Mouse (Mus musculus) heart, postnatal 10 days (tissue): ENCODE measurements around the gene Kcnab3. TPM values are rescaled to one million over a fixed set of nuclear protein-coding genes. Genes with fewer than 3 reads are reported as not detected.

Source experiments
- DNase-seq, 2 experiments: peaks; one replicate each; pipeline ENCODE4 v3.0.0; 2021
- intact Hi-C: fragments of 180-260 bp; cut with DNase I; formaldehyde crosslinking; loops from one replicate; pipeline ENCODE4 v1.15.1; 2025
- total RNA-seq, 2 experiments: library from RNA; stranded (reverse); gene quantifications; 2 replicates each; pipeline ENCODE4 v1.2.3; 2021

Gene Kcnab3
- total RNA-seq, 2 experiments from 2014 or later: 0.97 to 1.0 TPM

GRCm38 (mm10) chr11:69331152-69331551 lies 5.1 kb downstream of the Kcnab3 start:
- intact Hi-C loops: no loop called here
- no peak for DNase-seq

- peak; percentile 83 to 88 for DNase-seq
- intact Hi-C loops: loop anchor here (2.0 kb wide), 1 partner anchor 57 kb away; no protein-coding TSS in a partner anchor
Measured at GRCm38 (mm10) chr11:69331929-69332405, 5.9 kb downstream of the Kcnab3 start.

GRCm38 (mm10) chr11:69332713-69333253 lies 6.7 kb downstream of the Kcnab3 start:
- DNase-seq: no peak
- intact Hi-C loops: loop anchor here (2.0 kb wide), 1 partner anchor 56 kb away; no protein-coding TSS in a partner anchor

GRCm38 (mm10) chr11:69333922-69334321 lies 7.9 kb downstream of the Kcnab3 start:
- intact Hi-C loops: loop anchor here (2.0 kb wide), 1 partner anchor 55 kb away; no protein-coding TSS in a partner anchor
- no peak for DNase-seq

- intact Hi-C loops: no loop called here
- no peak for DNase-seq
Measured at GRCm38 (mm10) chr11:69334796-69335195, 8.7 kb downstream of the Kcnab3 start.

- peak; percentile 73 to 75 for DNase-seq
- intact Hi-C loops: no loop called here
Measured at GRCm38 (mm10) chr11:69340161-69341131, 14.4 kb downstream of the Kcnab3 start, which contains the start of gene Rnf227. TSS of gene Rnf227 (plus strand) at chr11:69340461.

GRCm38 (mm10) chr11:69346441-69346840 lies 20.4 kb downstream of the Kcnab3 start:
- intact Hi-C loops: no loop called here
- DNase-seq: no peak

GRCm38 (mm10) chr11:69356544-69356943 lies 30.5 kb downstream of the Kcnab3 start:
- no peak for DNase-seq
- intact Hi-C loops: no loop called here

- intact Hi-C loops: no loop called here
- no peak for DNase-seq
Measured at GRCm38 (mm10) chr11:69357690-69358089, 31.6 kb downstream of the Kcnab3 start.

GRCm38 (mm10) chr11:69362021-69362420 lies 36.0 kb downstream of the Kcnab3 start:
- intact Hi-C loops: loop anchor here (2.0 kb wide), 1 partner anchor 27 kb away; no protein-coding TSS in a partner anchor
- DNase-seq: no peak

GRCm38 (mm10) chr11:69362479-69362878 lies 36.4 kb downstream of the Kcnab3 start:
- no peak for DNase-seq
- intact Hi-C loops: loop anchor here (2.0 kb wide), 1 partner anchor 26 kb away; no protein-coding TSS in a partner anchor

GRCm38 (mm10) chr11:69364376-69364775 lies 38.3 kb downstream of the Kcnab3 start:
- intact Hi-C loops: loop anchor here (2.0 kb wide), 1 partner anchor 42 kb away; the partner anchor contains the start of genes Cntrob and Trappc1
- DNase-seq: no peak

- intact Hi-C loops: loop anchor here (2.0 kb wide), 1 partner anchor 42 kb away; the partner anchor contains the start of genes Cntrob and Trappc1
- DNase-seq: peak; percentile 97 to 98
Measured at GRCm38 (mm10) chr11:69364910-69365309, 38.9 kb downstream of the Kcnab3 start.

GRCm38 (mm10) chr11:69365722-69366121 lies 39.7 kb downstream of the Kcnab3 start:
- intact Hi-C loops: loop anchor here (2.0 kb wide), 1 partner anchor 43 kb away; the partner anchor contains the start of genes Cntrob and Trappc1
- DNase-seq: peak in 1 of 2 experiments; percentile 18

- peak; percentile 96 for DNase-seq
- intact Hi-C loops: no loop called here
Measured at GRCm38 (mm10) chr11:69366157-69366854, 40.2 kb downstream of the Kcnab3 start.

GRCm38 (mm10) chr11:69366855-69367615 lies 41.0 kb downstream of the Kcnab3 start:
- intact Hi-C loops: no loop called here
- DNase-seq: peak; percentile 24 to 49

GRCm38 (mm10) chr11:69367616-69368355 lies 41.7 kb downstream of the Kcnab3 start:
- peak; percentile 39 to 50 for DNase-seq
- intact Hi-C loops: no loop called here

GRCm38 (mm10) chr11:69368356-69369214 lies 42.5 kb downstream of the Kcnab3 start:
- DNase-seq: peak; percentile 44 to 62
- intact Hi-C loops: no loop called here
